Mouse (Mus musculus) A20 (cell line): Measurements from ENCODE around the gene Prkch.

Source experiments
- DNase-seq: peaks from one replicate; pipeline ENCODE4 v3.0.0-alpha.2; 2011; ENCODE audit warnings: low read depth, low spot score

Gene Prkch

DNA sequence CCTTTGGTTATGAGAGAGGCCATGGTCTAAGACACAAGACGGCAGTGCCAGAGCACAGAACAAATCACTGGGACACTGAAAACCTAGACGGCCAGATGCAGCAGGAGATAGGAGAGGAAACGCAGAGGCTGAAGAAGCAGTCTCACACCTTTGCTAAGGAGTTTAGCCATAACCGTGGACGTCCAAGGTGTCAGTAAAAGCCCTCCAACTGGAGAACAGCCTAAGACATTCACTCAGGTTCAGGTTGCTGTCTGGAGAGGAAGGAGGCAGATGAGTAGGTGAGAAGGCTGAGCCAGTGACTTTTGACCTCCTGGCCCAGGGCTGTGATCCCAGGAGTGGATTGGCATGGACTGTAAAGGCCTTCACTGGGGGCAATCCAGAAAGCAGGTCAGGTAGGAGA lies 130.0 kb downstream of the Prkch start:
- DNase-seq, result no peak

DNA sequence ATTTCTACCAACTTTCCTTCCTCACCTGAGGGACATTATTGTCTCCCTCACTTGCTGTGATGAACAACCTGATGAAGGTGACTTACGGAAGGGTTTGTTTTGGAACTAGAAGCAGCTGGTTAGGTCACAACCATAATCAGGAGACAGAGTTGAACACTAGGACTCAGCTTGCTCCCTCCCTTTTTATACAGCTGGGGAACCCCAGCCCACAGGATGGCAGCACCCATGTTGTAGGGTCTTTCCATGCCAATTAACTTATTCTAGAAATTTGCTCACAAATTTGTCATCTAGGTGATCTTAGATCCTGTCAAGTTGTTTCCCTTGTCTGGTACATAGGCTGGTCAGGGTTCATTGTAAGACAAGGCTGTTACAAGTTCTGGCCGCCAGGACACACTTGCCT lies 130.7 kb downstream of the Prkch start:
- no peak for DNase-seq

DNA sequence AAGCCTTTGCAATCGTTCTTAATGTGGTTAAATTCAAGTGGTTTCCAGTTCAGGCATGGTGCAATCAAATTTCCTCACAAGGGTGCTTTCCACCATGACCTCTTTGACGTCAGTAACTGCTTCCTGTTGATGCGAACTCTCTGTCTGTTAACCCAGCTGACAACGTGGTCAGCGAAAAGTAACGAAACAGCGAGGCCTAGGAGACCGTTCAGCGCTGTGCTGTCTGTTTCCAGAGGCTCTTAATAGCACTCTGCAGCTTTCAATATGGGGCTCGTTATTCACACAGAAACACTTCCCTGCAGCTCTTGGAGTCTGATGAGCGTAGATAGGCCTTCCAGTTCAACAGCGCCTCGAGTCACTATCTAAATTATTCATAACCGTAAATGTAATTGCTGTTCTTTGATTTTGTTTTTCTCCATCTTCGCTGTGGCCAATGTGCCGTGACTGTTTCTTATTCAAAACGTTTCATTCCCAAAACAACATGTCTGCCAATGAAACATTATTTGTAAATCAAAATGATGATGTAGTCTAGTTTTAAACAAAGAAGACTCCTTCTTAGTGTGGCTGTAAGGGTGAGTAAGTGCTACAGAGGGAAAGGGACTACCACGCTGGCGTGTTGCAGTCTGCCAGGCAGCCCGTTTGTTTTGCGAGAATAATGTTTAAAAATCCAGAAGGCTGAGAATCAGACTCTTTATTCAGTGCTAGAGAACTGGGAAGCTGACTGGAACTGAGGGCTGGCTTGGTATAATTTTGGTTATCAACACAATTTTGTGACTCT lies 131.5 kb downstream of the Prkch start:
- no peak for DNase-seq

DNA sequence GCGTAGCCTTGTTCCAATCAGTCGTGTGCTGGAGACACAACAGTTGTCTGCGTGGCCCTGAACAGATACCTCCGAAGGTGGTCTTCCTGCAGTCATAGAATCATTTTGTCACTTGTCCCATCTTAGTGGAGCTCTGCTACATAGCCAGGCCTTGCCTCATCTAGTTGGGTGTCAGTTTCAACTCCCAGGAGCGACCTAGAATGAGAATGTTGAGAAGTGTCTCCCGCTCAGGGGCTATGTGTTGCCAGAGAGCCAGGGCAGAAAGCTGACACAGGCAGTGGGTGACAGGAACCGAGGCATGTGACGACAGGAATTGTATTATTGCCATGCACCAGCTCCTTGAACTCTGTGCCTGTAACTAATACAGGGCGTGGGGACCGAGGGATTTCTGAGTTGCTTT lies 133.4 kb downstream of the Prkch start:
- DNase-seq, result no peak

DNA sequence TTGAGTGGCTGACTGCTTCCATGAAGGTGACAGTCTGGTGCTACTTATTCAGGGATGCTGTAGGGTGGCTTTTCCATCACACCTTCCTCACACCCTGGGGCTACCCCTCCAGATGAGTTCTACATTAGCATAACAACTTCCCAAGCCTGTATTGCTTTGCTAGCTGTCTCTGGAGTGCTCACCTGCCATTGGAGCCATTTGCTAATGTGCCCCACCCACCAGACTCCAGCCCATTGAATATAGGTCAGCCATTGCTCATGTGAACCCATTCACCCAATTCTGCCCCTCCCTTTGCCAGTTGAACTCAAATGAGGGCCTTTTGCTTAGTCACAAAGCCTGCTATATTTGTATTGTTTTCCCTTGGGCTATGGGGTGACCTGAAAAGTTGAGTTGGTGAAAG lies 135.2 kb downstream of the Prkch start:
- no peak for DNase-seq

DNA sequence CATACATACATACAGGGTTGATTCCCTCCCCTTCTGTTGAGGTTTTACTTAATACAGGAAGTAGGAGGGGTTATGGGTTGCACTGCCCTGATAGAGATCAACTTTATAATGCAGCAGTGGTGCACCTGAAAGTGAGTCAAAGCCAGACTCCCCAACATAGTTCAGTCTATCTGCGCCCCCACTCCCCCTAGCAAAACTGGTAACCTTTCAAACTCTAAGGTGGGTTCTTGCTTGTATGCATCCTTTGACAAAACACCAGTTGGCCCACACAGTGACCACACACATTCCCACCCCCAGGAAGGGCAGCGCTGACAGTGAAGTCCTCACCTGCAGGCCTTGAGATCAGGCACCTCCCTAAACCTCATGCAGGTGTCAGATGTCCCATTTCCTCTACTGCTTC lies 135.9 kb downstream of the Prkch start:
- peak; percentile 29 for DNase-seq

DNA sequence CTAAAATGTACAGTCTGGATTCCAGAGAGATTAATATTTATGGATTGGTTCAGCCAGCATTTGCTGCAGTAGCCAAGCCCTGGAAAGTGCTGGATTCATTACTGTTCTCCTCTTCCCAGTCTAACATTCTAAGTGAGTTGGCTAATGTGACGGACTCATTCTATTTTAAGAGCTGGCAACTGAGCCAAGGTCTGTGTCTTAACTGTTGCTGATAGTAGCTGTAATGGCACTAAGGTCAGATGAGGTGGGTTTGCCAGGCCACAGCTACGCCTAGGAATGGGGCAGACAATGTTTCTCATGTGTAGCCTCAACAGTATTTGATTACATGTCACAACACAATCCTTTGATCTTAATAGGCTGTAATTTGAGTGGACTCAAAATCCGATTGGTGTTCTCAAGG lies 137.5 kb downstream of the Prkch start:
- no peak for DNase-seq

DNA sequence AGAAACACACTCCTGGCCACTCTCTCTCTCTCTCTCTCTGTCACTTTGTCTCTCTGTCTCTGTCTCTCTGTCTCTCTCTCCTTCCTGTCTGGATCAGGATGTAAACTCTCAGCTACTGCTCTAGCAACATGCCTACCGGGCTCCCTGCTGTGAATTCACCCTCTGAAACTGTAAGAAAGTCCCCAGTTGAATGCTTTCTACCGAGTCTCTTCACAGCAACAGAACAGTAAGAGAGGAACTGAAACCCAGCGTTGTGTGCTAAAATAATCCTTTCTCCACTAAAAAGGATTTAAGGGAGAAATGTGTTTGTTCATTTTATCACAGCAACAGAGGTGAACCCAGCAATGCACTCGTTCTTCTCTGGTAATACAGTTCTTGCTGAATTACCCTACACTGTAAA lies 138.5 kb downstream of the Prkch start:
- peak; percentile 69 for DNase-seq

DNA sequence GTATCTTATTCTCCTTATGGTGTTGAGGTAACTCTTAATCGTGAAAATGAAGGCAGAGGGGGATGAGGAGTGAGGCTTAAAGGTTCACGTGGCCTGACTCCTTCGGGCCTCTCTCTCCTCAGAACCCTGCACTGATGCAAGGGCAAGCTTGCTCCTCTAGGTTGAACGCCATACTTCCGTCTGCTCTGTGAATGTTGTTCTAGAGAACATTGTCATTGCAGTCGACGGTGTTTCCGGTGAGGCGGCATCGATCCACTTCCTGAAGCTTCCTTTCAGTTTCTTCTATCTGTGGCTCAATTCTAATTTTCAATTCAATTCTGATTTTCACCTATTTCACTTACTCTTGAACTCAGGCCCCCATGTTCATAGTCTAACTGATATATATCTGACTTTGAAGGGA lies 139.3 kb downstream of the Prkch start:
- no peak for DNase-seq

DNA sequence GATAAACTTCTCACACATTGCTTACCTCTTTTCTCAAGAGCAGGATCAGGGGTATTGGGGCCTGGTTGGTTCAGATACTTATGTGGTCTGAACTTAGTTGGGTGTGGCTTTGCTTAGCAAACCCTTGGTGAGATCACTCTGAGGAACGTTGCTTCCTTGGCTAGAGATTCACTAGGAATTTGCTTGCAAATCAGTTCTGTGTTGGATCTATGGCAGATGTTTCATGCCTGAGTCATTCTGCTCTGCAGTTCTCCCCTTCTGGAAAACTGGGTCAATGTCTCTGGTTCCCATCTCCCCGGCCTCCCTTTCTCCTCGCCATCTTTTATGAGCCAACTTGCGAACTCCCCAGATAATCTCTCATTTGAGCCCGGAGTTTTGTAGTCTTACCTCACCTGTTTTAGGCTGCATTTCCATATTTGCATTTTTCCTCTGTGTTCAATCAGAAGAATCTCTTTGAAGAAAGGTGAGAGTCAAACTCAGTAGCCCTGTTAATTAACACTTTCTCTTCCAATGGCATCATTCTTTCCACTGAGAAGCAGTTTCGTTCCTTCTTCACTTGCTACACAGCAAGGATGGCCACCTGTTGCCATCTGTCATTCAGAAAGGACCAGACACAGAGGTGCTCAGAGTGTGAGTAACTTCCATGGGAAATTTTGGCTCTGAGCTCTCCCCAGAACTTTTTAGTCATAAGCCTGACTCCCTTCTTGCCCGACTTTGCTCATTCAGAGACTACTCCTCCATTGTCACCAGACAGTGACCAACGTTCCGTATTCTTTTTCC lies 141.4 kb downstream of the Prkch start:
- DNase-seq, result no peak

DNA sequence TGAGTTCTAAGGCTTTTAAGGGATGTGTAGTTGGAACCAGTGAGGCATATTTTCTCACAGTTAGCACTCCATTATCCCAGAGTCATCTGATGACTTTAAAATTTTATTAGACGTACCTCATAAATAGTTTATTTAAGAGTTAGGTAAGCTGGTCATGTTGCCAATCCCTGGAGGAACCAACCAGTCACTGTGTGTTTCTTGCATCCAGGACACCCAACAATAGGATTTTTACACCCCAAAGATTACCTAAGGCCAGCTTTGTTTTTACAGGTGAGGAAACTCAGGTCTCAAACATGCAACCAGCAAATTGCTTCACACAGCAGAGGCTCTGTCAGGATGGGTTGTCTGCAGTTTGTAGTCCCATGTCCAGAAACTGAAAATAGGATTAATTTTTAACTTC lies 142.4 kb downstream of the Prkch start:
- DNase-seq, result no peak

DNA sequence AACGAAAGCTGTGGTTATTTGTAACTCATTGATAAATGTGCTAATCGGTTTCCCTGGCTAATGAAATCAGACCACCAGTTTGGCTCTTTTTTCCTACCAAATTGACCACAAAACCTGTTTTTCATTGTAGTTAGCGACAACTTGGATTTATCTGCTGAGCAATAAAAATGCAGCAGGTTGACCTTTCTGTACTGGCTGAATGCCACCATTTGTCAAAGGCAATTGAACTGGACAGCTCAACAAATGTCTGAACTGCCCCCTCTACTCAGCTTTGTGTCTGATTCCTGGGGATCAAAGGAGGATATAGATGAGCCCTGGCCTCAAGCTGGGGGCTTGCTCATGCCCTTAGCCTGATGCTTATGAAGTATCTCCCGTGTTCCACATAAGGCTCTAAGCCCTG lies 146.0 kb downstream of the Prkch start:
- no peak for DNase-seq

DNA sequence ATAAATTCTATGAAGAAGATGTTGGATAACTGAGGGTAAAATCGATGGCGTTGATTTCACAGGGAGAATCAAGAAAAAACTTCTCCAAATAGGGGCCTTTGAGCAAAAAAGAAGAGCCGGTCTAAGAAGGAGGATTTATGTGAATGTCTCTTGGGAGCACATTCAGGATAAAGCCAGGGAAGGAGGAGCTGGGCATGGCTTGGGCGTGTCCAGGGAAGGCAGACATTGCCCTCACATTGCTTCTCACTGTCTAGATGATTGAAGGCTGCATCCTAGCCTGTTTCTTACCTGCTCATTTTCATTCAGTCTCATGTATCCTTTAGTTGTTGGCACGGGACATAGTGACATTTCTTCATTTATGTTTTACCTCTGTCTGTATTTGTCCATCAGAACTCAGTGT lies 146.5 kb downstream of the Prkch start:
- no peak for DNase-seq

DNA sequence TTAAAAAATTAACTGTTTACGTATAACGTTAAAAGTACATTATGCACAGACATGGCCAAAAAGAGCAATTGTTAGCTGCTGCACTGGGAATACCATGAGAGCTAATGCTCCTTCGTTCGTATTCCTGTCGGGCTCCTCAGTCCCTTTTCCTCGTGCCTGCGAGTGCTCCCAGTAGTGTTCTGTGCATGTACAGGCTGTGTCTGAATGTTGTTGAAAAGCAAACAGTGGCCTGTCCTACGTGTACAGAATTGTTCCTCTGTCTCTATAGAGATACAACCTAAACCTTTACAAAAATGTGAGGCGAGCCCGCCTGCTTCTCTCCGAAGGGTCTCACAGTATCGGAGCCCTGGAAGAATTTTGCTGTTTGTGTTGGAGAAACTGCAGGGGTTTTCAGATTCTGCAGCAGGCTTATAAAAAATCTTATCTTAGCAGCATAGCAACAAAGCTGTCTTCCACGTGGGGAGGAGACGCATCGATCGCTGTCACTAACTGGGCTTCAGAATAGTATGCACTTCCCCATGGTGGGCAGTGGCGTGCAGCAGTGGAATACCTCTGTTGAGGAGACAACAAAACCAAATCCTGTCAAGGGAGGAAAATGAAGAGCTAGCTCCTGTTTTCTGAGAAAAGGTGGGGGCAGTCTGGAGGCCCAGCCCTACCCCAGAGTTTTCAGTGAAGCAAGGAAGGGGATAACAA lies 147.4 kb downstream of the Prkch start:
- DNase-seq, result no peak

DNA sequence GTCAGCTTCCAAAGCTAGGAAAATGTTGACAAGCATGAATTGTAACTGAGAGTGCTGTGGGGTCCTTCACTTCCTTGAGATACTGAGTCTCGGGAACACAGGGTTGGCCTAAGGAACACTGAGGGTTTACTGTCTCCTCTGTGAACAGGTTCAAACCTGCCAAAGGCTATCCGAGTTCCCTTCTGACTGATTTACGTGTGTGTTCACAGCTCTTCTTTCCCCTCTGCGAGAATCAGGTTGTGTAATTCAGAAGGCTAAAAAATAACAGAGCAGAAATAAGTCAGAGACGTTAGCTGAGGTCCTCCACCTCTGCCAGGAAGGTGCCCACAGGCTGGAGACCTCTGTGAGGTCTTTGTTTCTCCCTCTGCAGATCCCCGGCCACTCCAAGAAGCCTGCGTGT lies 148.3 kb downstream of the Prkch start:
- DNase-seq, result no peak

DNA sequence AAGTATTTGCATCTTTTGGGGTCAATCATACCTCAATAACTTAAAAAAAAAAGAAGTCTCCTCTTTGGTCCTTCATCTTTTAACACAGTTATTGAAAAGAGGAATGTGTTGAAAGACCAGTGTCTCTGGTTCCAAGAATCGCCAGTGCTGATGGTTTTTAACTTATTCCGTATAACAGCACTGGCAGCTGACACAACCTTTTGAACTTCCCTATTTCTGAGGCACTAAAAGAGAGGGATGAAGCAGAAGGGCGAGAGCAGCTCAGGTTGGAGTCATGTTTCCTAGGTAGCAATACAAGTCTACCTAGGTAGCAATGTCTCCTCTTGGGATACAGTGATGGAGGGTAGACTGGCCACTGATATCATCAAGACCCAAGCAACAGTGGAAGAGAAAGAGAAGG lies 152.3 kb downstream of the Prkch start:
- no peak for DNase-seq

DNA sequence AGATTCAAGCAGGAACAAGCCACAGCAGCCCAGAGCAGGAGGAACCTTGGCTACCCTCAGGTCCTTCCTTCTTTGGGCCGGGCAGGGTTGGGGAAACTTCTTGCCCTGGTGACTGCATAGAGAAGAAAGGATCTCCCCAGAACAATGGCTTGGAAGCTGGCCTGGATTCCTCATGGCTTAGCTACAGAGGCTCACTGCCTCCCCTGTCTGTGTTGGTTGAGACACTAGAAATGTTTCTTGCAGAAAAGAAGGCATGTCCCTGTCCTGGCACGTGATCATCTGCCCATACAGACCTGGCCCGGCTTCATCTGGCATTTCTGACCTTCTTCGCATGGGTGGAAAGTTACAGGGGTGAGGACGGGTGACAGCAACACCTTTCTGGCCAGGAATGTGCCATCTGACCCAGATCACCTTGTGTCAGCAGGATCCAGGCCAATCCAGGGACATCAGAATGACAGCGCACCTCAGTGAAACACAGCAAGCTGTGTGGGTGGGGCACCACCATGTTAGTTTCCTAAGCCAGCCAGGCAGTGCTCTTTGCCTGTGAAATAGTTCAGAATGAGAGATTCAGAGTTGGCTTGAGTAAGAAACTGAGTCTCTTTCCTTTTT lies 155.1 kb downstream of the Prkch start:
- DNase-seq, result no peak

DNA sequence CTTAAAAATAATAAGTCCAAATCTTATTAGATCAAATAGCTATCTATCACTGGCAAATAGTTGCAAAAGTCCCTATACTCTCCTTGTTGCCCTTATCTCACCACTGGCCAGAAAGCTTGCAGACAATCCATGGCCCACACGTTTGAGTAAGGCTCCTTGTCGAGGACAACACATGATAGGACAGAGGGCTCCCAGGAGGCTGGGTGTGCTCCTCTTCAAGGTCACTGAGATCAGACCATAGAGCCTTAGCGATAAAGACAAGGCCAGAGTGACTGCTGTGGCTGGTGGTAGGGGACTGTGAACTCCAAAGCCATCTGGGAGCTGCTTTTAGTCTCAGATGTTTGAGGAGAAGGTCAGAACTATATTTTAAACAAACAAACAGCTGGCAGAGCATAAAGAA lies 158.0 kb downstream of the Prkch start:
- no peak for DNase-seq

DNA sequence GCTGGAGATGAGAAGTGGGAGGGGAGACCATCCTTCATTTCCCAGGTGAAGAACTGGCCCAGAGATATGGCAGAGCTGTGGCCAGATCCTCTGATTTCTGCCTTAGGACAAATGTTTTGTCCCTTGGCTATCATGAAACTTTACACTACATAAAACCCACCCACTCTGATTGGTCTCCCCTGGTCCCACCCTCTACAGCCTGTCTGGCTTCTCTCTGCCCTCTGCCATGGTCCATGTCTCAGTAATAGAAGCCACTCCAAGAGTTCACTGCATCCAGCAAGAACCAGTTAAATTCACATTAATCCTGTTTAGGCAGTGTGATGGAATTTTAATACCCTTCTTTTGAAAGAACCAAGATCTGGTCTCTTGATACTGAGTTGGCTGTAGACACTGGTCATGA lies 158.5 kb downstream of the Prkch start:
- no peak for DNase-seq

DNA sequence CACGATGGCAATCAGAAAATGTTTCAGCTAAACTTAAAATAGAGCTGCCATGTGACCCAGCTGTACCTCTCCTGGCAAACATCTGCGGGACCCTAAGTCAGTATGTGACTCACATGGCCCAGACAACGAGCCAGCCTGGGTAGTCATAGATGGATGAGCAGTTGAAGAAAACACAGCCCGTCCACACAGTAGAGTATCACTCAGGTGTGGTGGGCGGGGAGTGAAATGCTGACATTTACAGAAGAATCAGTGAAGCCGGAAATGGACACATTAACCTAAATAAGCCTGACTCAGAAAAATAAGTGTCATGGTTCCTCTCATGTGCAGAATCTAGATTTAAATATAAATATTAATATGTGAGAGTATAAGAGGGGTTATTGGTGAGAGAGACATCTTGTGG lies 161.5 kb downstream of the Prkch start:
- DNase-seq, result peak; percentile 15

DNA sequence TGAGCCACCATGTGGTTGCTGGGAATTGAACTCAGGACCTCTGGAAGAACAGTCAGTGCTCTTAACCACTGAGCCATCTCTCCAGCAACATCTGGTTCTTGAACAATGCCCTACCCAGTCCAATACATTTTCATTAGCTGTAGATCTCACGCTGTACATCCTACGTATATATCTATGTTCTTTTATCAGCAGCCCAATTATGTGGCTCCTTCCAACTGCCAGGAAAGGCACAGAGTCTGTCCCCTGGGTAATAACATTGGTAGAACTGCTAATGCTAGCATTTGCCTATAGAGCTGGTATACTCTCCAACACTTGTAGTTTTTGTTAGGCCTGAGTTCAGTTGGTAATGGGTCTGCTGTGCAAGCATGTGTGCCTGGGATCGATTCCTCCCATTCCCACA lies 163.8 kb downstream of the Prkch start:
- no peak for DNase-seq

DNA sequence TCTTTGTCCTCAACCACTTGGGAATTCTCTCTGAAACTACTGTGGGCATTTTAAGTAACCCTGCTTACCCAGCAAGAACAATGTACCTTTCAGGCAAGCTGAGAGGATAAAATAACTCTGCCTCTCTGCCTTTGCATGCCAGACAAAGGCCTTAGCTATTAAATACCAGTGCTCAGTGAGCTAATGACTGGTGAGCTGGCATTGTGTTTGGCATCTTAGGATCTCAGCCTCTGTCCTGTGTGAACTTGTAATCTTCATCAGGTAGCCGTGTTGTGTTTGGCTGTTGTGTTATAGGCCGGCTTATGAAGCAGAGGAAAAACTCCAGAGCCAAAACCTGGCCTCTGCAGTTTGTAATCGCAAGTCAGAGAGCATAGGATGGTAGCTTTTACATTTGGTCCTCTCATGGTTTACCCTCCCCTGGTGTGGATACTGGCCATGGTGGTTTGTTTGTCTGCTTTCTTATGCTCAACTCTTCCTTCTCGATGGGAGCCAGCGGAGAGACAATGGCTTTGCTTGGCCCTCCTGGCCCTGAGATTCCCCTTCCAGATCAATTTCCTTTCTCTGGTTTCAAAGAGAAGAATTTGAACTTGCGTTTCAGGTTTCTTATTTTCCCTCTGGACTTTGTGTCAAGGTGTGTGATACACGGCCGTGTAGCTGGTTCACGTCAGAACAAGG lies 170.0 kb downstream of the Prkch start:
- no peak for DNase-seq
